Mouse (Mus musculus) T-cell, adult 2 months (primary cell): Measurements from ENCODE around the gene Rpl21.
"Not testable (repeated sequence)": the region's sequence is repeated elsewhere in the genome, so short reads cannot be mapped to it uniquely, and the experiment has no call there.

Experiments
- DNase-seq: peaks from one replicate; pipeline ENCODE4 v3.0.0; 2022; ENCODE audit warnings: low spot score

Gene Rpl21

DNA sequence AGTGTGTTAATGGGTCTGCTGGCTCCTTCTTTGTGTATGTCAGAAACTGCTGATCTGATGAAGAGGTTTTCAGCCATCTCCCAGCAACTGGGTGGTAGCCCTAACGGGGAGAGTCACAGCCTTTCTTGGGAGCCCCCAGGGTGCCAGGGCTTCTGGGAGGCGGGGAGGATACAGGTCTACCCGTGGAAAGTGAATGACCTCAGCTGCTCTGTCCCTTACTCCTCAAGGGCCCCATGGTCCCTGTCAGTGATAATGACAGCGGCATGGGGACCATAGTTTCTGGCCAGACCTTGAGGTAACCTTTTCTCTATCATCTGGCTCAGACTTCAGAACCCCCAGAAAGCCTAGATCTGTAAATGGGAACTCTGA, 35.2 kb downstream of the Rpl21 start:
- DNase-seq, result no peak

DNA sequence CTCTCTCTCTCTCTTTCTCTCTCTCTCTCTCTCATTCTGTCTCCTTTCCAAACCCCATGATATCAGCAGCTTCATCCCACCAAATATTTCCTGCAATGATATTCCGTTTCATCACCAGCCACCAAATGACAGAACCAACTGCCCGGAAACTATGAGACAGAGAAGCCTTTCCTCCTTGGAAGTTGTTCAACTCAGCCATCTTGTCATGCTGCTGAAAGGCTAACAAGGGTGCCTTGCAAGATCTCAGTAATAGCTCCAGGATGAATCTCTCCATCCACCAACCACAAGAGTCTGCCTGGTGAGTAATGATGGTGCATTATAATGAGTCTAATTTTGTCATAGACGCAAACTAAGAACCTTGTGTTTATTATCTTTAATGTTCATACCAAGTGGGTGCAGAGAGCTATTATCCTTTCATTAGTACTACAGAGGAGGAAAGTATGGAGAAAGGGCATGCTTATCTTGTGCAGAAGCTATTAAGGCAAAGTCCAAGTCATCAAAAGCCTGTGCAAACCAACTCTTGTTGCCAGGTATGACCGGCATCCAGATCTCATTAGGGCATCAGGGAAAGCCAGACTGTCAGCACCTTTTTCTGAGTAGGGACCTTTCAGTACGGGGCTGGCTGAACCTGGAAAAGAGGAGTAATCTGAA, 40.4 kb downstream of the Rpl21 start:
- DNase-seq, result no peak

DNA sequence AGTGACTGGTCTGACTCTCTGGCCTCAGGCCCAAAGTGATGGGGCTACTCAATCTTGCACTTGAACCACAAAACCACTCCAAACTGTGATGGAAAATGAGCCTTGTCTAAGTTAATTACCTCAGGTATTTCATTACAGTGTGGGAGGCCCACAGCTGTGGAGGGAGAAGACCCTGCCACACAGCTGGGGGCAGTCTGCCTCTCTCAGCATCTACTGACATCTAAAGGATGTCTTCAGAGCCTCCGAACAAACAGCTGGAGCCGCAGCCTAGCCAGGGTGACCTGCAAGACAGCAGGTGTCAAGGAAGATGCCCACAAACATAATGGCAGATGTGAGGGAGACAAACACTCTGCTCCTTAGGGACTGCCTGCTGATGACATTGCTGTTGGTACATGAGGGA, 43.3 kb downstream of the Rpl21 start:
- no peak for DNase-seq

DNA sequence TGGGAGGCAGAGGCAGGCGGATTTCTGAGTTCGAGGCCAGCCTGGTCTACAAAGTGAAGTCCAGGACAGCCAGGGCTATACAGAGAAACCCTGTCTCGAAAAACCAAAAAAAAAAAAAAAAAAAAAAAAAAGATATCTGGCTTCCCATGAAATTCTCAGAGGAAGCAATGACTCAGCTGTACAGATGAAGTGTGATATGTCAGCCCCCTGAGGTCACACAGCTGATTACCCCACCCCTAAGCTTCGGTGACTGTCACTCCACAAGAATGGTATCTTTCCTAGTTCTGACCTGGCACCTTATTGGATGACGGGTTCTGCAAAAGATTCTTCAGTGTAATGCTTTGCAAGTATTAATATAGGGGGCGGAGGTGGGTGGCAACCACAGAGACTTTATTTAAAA, 45.2 kb downstream of the Rpl21 start:
- not testable (repeated sequence) for DNase-seq

DNA sequence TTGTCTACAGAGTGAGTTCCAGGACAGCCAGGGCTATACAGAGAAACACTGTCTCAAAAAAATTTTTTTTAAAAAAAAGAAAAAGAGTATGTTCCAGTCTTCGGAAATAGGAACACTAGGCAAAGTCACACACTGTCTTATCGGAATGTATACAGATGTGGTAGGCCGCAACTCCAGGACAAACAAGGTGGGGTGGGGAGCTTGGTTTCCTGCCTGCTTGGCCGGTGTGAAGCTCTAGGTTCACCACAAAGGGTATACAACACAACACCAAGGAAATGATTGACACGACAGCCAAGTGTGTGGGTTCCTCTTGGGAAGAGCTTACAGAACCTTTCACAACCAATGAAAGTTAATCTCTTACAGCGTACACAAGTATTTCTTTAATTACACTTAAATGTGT, 49.6 kb downstream of the Rpl21 start:
- DNase-seq, result no peak

DNA sequence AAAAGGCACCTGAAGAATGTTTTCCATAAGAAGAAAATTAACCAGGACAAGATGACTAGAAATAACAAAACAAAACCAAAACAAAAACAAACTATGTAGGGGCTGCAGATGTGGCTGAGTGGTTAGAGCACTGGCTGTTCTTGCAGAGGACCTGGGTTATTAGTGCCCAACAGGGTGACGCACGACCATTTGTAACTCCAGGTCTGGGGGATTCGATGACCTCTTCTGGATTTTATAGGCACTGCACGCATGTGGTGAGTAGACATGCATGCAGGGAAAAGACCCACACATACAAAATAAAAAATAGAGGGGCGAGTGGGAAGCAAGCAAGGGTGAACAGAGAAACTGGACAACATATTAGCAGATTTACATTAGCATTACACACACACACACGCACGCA, 50.4 kb downstream of the Rpl21 start:
- no peak for DNase-seq

DNA sequence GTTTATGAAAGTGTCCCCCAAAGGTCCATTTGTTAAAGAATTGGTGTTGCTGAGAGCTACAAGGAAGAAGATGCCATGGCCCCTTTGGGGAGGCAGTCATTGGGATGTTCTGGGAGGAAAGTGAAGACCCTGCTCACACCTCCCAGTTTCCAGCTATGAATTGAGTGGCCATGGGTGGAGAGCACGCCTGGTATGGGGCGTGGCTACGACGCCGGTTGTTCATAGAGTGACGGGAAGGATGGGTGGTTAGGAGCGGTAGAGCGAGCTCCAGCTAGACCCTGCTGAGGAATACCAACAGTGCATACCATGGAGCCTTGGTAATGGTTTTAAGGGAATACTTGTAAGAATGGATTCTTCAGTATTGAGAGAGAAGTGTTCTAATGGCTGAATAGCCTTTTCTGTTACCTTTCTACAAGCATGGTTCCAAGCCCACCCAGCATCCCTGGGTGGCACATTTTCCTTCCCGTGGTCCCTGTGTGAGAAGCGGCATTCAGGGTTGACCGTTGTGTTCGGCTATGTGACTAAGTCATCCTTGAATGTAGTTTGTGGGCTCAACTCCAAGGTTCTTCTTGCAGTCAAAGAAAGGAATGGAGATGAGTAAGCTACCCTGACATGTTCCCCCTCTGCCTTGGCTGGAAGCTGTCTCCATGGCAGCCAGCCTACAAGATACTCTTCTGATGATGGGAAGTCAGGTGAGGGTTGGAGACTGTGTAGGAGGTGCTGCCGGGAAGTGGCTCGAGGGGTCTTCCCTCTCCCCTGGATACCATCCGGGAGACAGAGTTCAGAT, 51.0 kb downstream of the Rpl21 start:
- DNase-seq, result no peak
